Mouse (Mus musculus) thymus, adult 2 months (tissue): ENCODE results near the gene Gm43191. TPM values are rescaled to one million over a fixed set of nuclear protein-coding genes. Genes with fewer than 3 reads are reported as not detected.
"Not testable (repeated sequence)": the region's sequence is repeated elsewhere in the genome, so short reads cannot be mapped to it uniquely, and the experiment has no call there.

Experiments
- DNase-seq: peaks from one replicate; pipeline ENCODE4 v3.0.0; 2021
- H3K27ac ChIP-seq: fragments of 200-500 bp; 2 replicates; pipeline ENCODE4 v1.5.1; 2012; ENCODE audit warnings: low read length, control low read depth; ENCODE audit not compliant: control insufficient read depth, insufficient read depth
- H3K27me3 ChIP-seq: fragments of 200-500 bp; 2 replicates; pipeline ENCODE4 v1.6.1; 2012; ENCODE audit warnings: mild to moderate bottlenecking, low read length, moderate library complexity, mixed read lengths; ENCODE audit not compliant: control insufficient read depth, insufficient read depth
- H3K36me3 ChIP-seq: fragments of 200-500 bp; 2 replicates; pipeline ENCODE4 v1.6.1; 2012; ENCODE audit warnings: mild to moderate bottlenecking, low read length, moderate library complexity; ENCODE audit not compliant: control insufficient read depth, insufficient read depth
- H3K4me1 ChIP-seq: fragments of 200-500 bp; replicated peaks from 2 replicates; pipeline ENCODE4 v1.6.1; 2012; ENCODE audit warnings: low read length; ENCODE audit not compliant: control insufficient read depth, insufficient read depth
- H3K4me3 ChIP-seq: fragments of 200-500 bp; 2 replicates; pipeline ENCODE4 v1.5.1; 2012; ENCODE audit warnings: mild to moderate bottlenecking, low read length, control low read depth, moderate library complexity; ENCODE audit not compliant: control insufficient read depth, insufficient read depth
- CTCF ChIP-seq: fragments of 200-500 bp; IDR thresholded peaks from 2 replicates; pipeline ENCODE4 v1.5.1; 2012; ENCODE audit warnings: mild to moderate bottlenecking, control low read depth, low read length, moderate library complexity, borderline replicate concordance; ENCODE audit not compliant: control insufficient read depth, poor library complexity, insufficient read depth; ENCODE audit errors: extremely low read depth
- POLR2A ChIP-seq: fragments of 200-500 bp; IDR thresholded peaks from 2 replicates; pipeline ENCODE4 v1.6.1; 2012; ENCODE audit warnings: mild to moderate bottlenecking, low read length, control low read depth, moderate library complexity; ENCODE audit not compliant: control insufficient read depth, poor library complexity, insufficient read depth; ENCODE audit errors: extremely low read depth
- WGBS: fragments of 180-500 bp; shearing (Covaris S2); methylation state at CpG from one replicate; pipeline ENCODE4 v1.1.7; 2018; 5-methylcytosine and 5-hydroxymethylcytosine counted together
- polyA plus RNA-seq: library from polyadenylated mRNA; depleted of rRNA; stranded (reverse); fragments of >200 nt; gene quantifications from 2 replicates; pipeline ENCODE4 v1.2.3, GENCODE M21; 2012

The Gm43191 gene
- polyA plus RNA-seq, 1 experiment: not detected

- TF ChIP-seq CTCF: no peak
- no peak for TF ChIP-seq POLR2A
Observed at GRCm38 (mm10) chr3:116702647-116703272, 21.7 kb upstream of the Gm43191 start.

GRCm38 (mm10) chr3:116701601-116702000 lies 20.5 kb upstream of the Gm43191 start:
- no peaks in the 10 kb centered on the region for H3K4me1 ChIP-seq
- no peak overlapping the region for H3K4me3 ChIP-seq
- no peak for DNase-seq
- TF ChIP-seq CTCF (no peak), POLR2A (no peak)
- no peak overlapping the region for H3K27ac ChIP-seq
- H3K27me3 ChIP-seq: no peaks in the 10 kb centered on the region
- WGBS: 96% methylated on average over 4 of the region's 4 CpGs
- H3K36me3 ChIP-seq: no peaks in the 10 kb centered on the region

More at GRCm38 (mm10) chr3:116702647-116703272, 21.7 kb upstream of the Gm43191 start:
- Histone ChIP-seq H3K27ac (no peak overlapping the region), H3K36me3 (no peaks in the 10 kb centered on the region), H3K27me3 (no peaks in the 10 kb centered on the region), H3K4me1 (no peaks in the 10 kb centered on the region), H3K4me3 (no peak overlapping the region)
- WGBS: 88% methylated on average over 1 of the region's 1 CpGs
- no peak for DNase-seq

DNA sequence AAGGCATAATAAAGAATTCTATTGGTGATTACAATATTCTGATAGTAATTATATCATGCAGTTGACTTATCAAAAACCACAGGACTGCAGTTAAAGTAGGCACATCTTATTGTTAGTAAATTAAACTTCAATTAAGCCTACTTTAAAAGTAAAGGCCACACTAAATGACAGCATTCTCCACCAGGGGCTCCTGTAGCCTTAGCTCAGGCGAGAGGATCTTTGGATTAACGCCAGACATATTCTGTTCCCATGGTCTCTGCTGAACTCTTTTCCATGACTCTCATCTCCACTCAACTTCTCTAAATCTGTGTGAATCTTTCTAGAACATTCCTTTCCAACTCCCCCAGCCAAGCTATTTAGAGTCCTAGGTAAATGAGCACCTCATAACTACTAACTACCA lies 17.7 kb upstream of the Gm43191 start:
- no peaks in the 10 kb centered on the region for H3K4me1 ChIP-seq
- H3K4me3 ChIP-seq: no peak overlapping the region
- TF ChIP-seq POLR2A: no peak
- no peak for TF ChIP-seq CTCF
- no peaks in the 10 kb centered on the region for H3K27me3 ChIP-seq
- WGBS: 95% methylated on average over 2 of the region's 2 CpGs
- H3K36me3 ChIP-seq: no peaks in the 10 kb centered on the region
- no peak overlapping the region for H3K27ac ChIP-seq
- DNase-seq: no peak

- no peak overlapping the region for H3K4me3 ChIP-seq
- no peak for TF ChIP-seq CTCF
- no peak for TF ChIP-seq POLR2A
- WGBS: 92% methylated on average over 2 of the region's 2 CpGs
- no peaks in the 10 kb centered on the region for H3K36me3 ChIP-seq
- H3K4me1 ChIP-seq: no peaks in the 10 kb centered on the region
- H3K27ac ChIP-seq: no peak overlapping the region
- H3K27me3 ChIP-seq: no peaks in the 10 kb centered on the region
- DNase-seq: no peak
Observed at GRCm38 (mm10) chr3:116695666-116695985, 14.6 kb upstream of the Gm43191 start.

DNA sequence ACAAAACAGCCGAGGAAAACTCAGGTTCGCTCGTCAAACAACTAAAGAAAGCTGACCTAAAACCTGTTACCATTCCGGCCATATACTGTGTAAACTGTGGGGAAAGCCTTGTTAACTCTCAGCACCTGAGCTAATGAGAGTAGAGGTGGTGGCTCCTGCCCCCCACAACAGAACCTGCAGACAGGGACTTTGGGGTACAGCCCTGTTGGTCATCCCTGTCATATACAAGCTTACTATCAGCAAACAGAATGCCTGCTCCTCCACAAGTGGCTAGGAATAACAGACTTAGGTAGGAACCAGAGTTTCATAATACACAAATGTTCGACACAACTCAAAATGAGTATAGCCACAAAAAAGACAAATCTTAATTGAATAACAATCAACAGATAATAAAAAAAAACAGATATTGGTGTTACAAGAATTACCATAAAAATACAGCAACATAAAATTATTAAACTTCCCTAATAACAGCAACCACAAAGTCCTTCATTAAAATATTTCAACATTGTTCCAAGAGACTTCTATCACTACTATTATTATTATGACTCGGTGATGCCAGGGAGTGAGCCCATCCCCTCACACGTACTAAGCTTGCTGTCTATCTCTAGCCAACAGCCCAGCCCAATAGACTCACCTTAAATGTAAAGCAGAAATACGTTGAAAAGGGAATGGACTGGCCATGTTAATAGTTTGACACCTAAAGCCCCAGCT lies 14.1 kb upstream of the Gm43191 start:
- no peak overlapping the region for H3K4me3 ChIP-seq
- no peak for DNase-seq
- H3K27me3 ChIP-seq: no peaks in the 10 kb centered on the region
- WGBS: 97% methylated on average over 8 of the region's 8 CpGs
- no peak for TF ChIP-seq POLR2A
- H3K27ac ChIP-seq: no peak overlapping the region
- no peaks in the 10 kb centered on the region for H3K4me1 ChIP-seq
- no peaks in the 10 kb centered on the region for H3K36me3 ChIP-seq

DNA sequence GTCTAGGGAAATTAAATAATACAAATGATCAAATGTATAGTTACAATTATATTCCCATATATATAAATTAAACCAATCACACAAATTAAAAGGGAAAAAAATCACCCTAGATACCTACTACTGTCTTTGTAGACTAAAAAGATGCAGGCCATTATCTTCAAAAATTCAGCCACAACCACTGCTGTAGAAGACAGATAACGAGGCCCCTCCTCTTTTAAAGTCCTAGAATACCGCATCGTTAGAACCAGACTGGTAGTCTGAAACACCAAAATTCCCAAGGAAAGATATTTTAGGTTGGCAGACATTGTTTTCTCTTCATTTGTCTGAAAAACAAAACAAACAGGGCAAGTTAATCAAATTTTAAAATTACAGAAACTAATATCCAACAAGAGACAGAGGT lies 13.3 kb upstream of the Gm43191 start:
- H3K4me3 ChIP-seq: no peak overlapping the region
- H3K27me3 ChIP-seq: no peaks in the 10 kb centered on the region
- no peak overlapping the region for H3K27ac ChIP-seq
- no peaks in the 10 kb centered on the region for H3K4me1 ChIP-seq
- WGBS: 97% methylated on average over 3 of the region's 3 CpGs
- TF ChIP-seq CTCF (no peak), POLR2A (no peak)
- no peaks in the 10 kb centered on the region for H3K36me3 ChIP-seq
- DNase-seq: no peak

DNA sequence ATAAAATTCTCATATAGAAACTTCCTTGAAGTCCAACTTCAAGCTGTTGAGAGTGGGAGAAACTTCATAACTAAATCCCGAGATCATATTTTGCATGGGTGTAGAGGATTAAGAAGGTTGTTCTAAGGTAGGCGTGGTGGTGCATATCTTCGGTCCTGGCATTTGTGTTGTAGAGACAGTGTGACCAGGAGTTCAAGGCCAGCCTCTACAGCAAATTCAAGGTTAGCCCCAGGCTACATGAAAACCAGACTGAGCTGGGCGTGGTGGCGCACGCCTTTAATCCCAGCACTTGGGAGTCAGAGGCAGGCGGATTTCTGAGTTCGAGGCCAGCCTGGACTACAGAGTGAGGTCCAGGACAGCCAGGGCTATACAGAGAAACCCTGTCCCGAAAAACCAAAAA lies 16.8 kb downstream of the Gm43191 start:
- 95% methylated on average over 9 of the region's 9 CpGs for WGBS
- H3K36me3 ChIP-seq, H3K4me3 ChIP-seq, H3K27me3 ChIP-seq, DNase-seq, H3K4me1 ChIP-seq, H3K27ac ChIP-seq: not testable (repeated sequence)
